Mouse (Mus musculus) CH12.LX (cell line): ENCODE results near the gene Gdf9. TPM values are rescaled to one million over a fixed set of nuclear protein-coding genes. Genes with fewer than 3 reads are reported as not detected.

ENCODE experiments used
- DNase-seq: peaks from one replicate; pipeline ENCODE4 v3.0.0-alpha.2; 2013; ENCODE audit errors: extremely low read depth
- H3K27ac ChIP-seq: 2 replicates; pipeline ENCODE4 v1.5.1; 2012; ENCODE audit warnings: low read depth, mild to moderate bottlenecking, control low read depth, moderate library complexity; ENCODE audit not compliant: insufficient read depth
- H3K27me3 ChIP-seq: replicated peaks from 2 replicates; pipeline ENCODE3; 2012; ENCODE audit warnings: inconsistent platforms
- H3K36me3 ChIP-seq, 2 experiments: replicated peaks in 1 of 2; 2 replicates each; pipeline versions ENCODE3 to v1.6.1; 2012; ENCODE audit warnings: inconsistent platforms in 1 of 2, low read length in 1 of 2, mild to moderate bottlenecking in 1 of 2, mixed read lengths in 1 of 2, moderate library complexity in 1 of 2; ENCODE audit not compliant: control insufficient read depth in 1 of 2, insufficient read depth in 1 of 2
- H3K4me1 ChIP-seq, 2 experiments: 2 replicates each; pipeline ENCODE4 v1.6.1; 2012; ENCODE audit warnings: inconsistent platforms in 1 of 2, moderate library complexity in 1 of 2; ENCODE audit not compliant: insufficient read depth in 2 of 2, control insufficient read depth in 1 of 2
- H3K4me2 ChIP-seq: 2 replicates; pipeline ENCODE4 v1.6.1; 2012; ENCODE audit warnings: low read depth, mild to moderate bottlenecking, control low read depth; ENCODE audit not compliant: poor library complexity, insufficient read depth, severe bottlenecking
- H3K4me3 ChIP-seq, 3 experiments: fragments of 150-350 bp in 1 of 3; sonication (generic) in 1 of 3; replicated peaks in 1 of 3; 2 replicates each; pipeline versions ENCODE3 to v1.5.1; 2011 to 2012; ENCODE audit warnings: low read depth in 2 of 3, low read length in 2 of 3, mild to moderate bottlenecking in 2 of 3, moderate library complexity in 2 of 3, control low read depth in 1 of 3, improper control_type of control experiment in 1 of 3, inconsistent platforms in 1 of 3, mixed read lengths in 1 of 3; ENCODE audit not compliant: poor library complexity in 1 of 3
- H3K79me2 ChIP-seq: replicated peaks from 2 replicates; pipeline ENCODE4 v1.6.1; 2012; ENCODE audit warnings: mild to moderate bottlenecking, moderate library complexity; ENCODE audit not compliant: control insufficient read depth, poor library complexity, insufficient read depth, severe bottlenecking; ENCODE audit errors: extremely low read depth
- H3K9ac ChIP-seq: 2 replicates; pipeline ENCODE4 v1.6.1; 2012; ENCODE audit warnings: low read depth, mild to moderate bottlenecking, control low read depth, moderate library complexity; ENCODE audit not compliant: insufficient read depth
- H3K9me3 ChIP-seq: replicated peaks from 2 replicates; pipeline ENCODE3; 2012; ENCODE audit warnings: low read length, inconsistent platforms, mixed read lengths
- CHD2 ChIP-seq: IDR thresholded peaks from 2 replicates; pipeline ENCODE4 v1.6.1; 2011; ENCODE audit warnings: low read length, improper control_type of control experiment
- E2F4 ChIP-seq: IDR thresholded peaks from 2 replicates; pipeline ENCODE4 v1.6.1; 2011; ENCODE audit warnings: low read depth, low read length, improper control_type of control experiment; ENCODE audit not compliant: insufficient replicate concordance
- EP300 ChIP-seq: IDR thresholded peaks from 2 replicates; pipeline ENCODE4 v1.6.1; 2011; ENCODE audit warnings: low read length, improper control_type of control experiment
- ETS1 ChIP-seq: conservative IDR thresholded peaks from 2 replicates; pipeline ENCODE4 v1.6.1; 2012; ENCODE audit warnings: low read depth, mild to moderate bottlenecking, inconsistent platforms, low read length, improper control_type of control experiment, moderate library complexity
- GABPA ChIP-seq: IDR thresholded peaks from 2 replicates; pipeline ENCODE4 v1.6.1; 2012; ENCODE audit warnings: low read depth, low read length, improper control_type of control experiment, inconsistent platforms; ENCODE audit not compliant: insufficient replicate concordance
- JUND ChIP-seq: conservative IDR thresholded peaks from 2 replicates; pipeline ENCODE4 v1.6.1; 2011; ENCODE audit warnings: low read depth, low read length, improper control_type of control experiment
- KAT2A ChIP-seq: IDR thresholded peaks from 2 replicates; pipeline ENCODE4 v1.6.1; 2012; ENCODE audit warnings: low read length, improper control_type of control experiment, inconsistent platforms; ENCODE audit not compliant: insufficient replicate concordance
- MAFK ChIP-seq: IDR thresholded peaks from 2 replicates; pipeline ENCODE4 v1.6.1; 2011; ENCODE audit warnings: low read length, improper control_type of control experiment; ENCODE audit not compliant: insufficient replicate concordance
- MAX ChIP-seq: IDR thresholded peaks from 2 replicates; pipeline ENCODE4 v1.6.1; 2011; ENCODE audit warnings: low read length, improper control_type of control experiment
- MAZ ChIP-seq: IDR thresholded peaks from 2 replicates; pipeline ENCODE4 v1.6.1; 2012; ENCODE audit warnings: low read depth, mild to moderate bottlenecking, inconsistent platforms, low read length, improper control_type of control experiment, moderate library complexity
- MXI1 ChIP-seq: IDR thresholded peaks from 2 replicates; pipeline ENCODE4 v1.6.1; 2011; ENCODE audit warnings: mild to moderate bottlenecking, low read depth, low read length, improper control_type of control experiment
- MYC ChIP-seq: IDR thresholded peaks from 2 replicates; pipeline ENCODE4 v1.6.1; 2011; ENCODE audit warnings: low read depth, mild to moderate bottlenecking, improper control_type of control experiment, low read length
- NELFE ChIP-seq: IDR thresholded peaks from 2 replicates; pipeline ENCODE4 v1.6.1; 2011; ENCODE audit warnings: low read depth, low read length, improper control_type of control experiment
- RAD21 ChIP-seq: IDR thresholded peaks from 2 replicates; pipeline ENCODE4 v1.6.1; 2011; ENCODE audit warnings: low read depth, mild to moderate bottlenecking, low read length, improper control_type of control experiment, moderate library complexity
- RCOR1 ChIP-seq: conservative IDR thresholded peaks from 2 replicates; pipeline ENCODE4 v1.6.1; 2012; ENCODE audit warnings: low read depth, mild to moderate bottlenecking, inconsistent platforms, low read length, improper control_type of control experiment
- SIN3A ChIP-seq: IDR thresholded peaks from 2 replicates; pipeline ENCODE4 v1.6.1; 2012; ENCODE audit warnings: low read length, improper control_type of control experiment, inconsistent platforms
- TCF12 ChIP-seq: IDR thresholded peaks from 2 replicates; pipeline ENCODE4 v1.6.1; 2014; ENCODE audit warnings: low read depth, mild to moderate bottlenecking, inconsistent platforms, low read length, improper control_type of control experiment
- UBTF ChIP-seq: IDR thresholded peaks from 2 replicates; pipeline ENCODE4 v1.6.1; 2012; ENCODE audit warnings: low read depth, mild to moderate bottlenecking, inconsistent platforms, low read length, improper control_type of control experiment, moderate library complexity
- USF2 ChIP-seq: conservative IDR thresholded peaks from 2 replicates; pipeline ENCODE4 v1.6.1; 2011; ENCODE audit warnings: low read depth, low read length, improper control_type of control experiment
- ZC3H11A ChIP-seq: IDR thresholded peaks from 2 replicates; pipeline ENCODE4 v1.6.1; 2012; ENCODE audit warnings: low read depth, mild to moderate bottlenecking, inconsistent platforms, low read length, improper control_type of control experiment
- ZKSCAN1 ChIP-seq: IDR thresholded peaks from 2 replicates; pipeline ENCODE4 v1.6.1; 2012; ENCODE audit warnings: low read depth, inconsistent platforms, low read length, improper control_type of control experiment, borderline replicate concordance
- dilution Hi-C: fragments of 300-500 bp; cut with MboI; formaldehyde crosslinking; loops from 2 replicates; pipeline ENCODE4 v1.14.3; 2020; ENCODE audit warnings: low sequenced_read_pairs; ENCODE audit not compliant: extremely low pct_unique_long_range_greater_than_20kb, extremely low pct_ligation_motif_present
- in situ Hi-C: fragments of 300-500 bp; cut with MboI; formaldehyde crosslinking; loops from 3 replicates; pipeline ENCODE4 v1.14.3; 2019; ENCODE audit warnings: low sequenced_read_pairs, low pct_ligation_motif_present, low pct_unique_long_range_greater_than_20kb, mixed read lengths
- polyA plus RNA-seq: library from polyadenylated mRNA; unstranded; fragments of >175 nt; gene quantifications from 2 replicates; pipeline ENCODE4 v1.2.1, GENCODE M21; 2012; ENCODE audit warnings: low read depth; ENCODE audit not compliant: insufficient read length
- total RNA-seq, 2 experiments: library from RNA; depleted of rRNA; stranded (reverse); fragments of 300-350 nt in 1 of 2; fragments of >200 nt in 1 of 2; gene quantifications; 2 replicates each; pipeline ENCODE4 v1.2.3; 2012 to 2014

The Gdf9 gene
- total and polyA plus RNA-seq, 3 experiments = 0.13 to 0.16 TPM; not detected in 1

- TF ChIP-seq CHD2 (no peak), MXI1 (no peak)
Observed at GRCm38 (mm10) chr11:53457372-53457954, 26.6 kb downstream of the Gdf9 start (continued).

GRCm38 (mm10) chr11:53458996-53459395 is 28.2 kb downstream of the Gdf9 start:
- Histone ChIP-seq H3K4me1 (peaks cover under 1 to 4% of the 10 kb centered on the region in 2 experiments; a peak in 2 of 4 replicates), H3K4me3 (no peak overlapping the region), H3K9ac (no peak overlapping the region), H3K9me3 (peaks cover 5% of the 10 kb centered on the region), H3K36me3 (no peaks in the 10 kb centered on the region), H3K27me3 (no peaks in the 10 kb centered on the region), H3K27ac (no peak overlapping the region), H3K79me2 (no peaks in the 10 kb centered on the region), H3K4me2 (no peak overlapping the region)
- dilution Hi-C loops (no loop called here), in situ Hi-C loops (no loop called here)
- no peak for TF ChIP-seq NELFE
- TF ChIP-seq RAD21 = no peak
- no peak for TF ChIP-seq TCF12
- TF ChIP-seq EP300 = no peak
- TF ChIP-seq ETS1 = no peak
- no peak for TF ChIP-seq MXI1
- TF ChIP-seq E2F4 = no peak
- no peak for TF ChIP-seq ZKSCAN1
- no peak for TF ChIP-seq KAT2A
- TF ChIP-seq MYC = no peak
- no peak for TF ChIP-seq UBTF
- no peak for TF ChIP-seq GABPA
- TF ChIP-seq RCOR1 = no peak
- TF ChIP-seq SIN3A = no peak
- TF ChIP-seq ZC3H11A = no peak
- no peak for TF ChIP-seq USF2
- no peak for TF ChIP-seq MAFK
- no peak for TF ChIP-seq MAX
- no peak for TF ChIP-seq JUND
- TF ChIP-seq MAZ = no peak
- no peak for DNase-seq
